Mouse (Mus musculus) cerebellum, postnatal 36 days (tissue): Measurements from ENCODE around the gene Fev.
A peak's percentile ranks its signal among the peaks of the same experiment; 100 is the strongest.

ENCODE experiments used
- DNase-seq, 2 experiments: peaks; one replicate each; pipeline ENCODE4 v3.0.0; 2021 to 2022; ENCODE audit warnings: mixed read lengths in 2 of 2

The Fev gene

DNA sequence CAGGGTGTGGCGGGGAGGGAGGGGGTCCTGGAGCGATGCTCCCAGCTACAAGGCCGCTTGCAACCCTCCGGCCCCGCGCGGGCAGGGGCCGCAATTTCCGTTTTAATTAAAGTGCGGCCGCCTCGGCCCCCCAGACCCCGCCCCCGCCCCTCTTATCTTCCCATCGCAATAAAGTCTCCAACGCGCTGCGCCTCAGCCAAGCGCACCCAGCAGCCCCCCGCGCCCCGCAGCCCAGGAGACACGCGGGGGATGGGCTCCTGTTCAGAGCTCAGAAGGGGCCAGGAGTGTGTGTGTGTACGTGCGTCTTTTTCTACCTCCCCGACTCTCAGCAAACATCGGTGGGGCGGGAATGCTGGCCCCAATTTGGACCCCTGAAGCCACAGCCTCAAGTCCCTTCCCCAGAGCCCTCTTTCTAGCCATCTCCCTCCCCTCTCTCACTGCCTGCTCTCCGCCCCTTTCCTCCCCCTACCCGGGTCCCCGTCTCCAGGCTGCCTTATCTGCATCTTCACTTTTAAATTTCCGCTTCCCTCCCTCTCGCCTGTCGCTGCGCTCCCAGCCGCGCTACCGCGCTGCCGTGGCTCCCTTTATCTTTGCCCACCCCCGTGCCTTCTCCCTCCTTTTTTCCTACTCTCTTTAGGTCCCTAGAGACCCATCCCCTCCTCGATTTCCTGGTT, at the start of gene Fev:
Gene Fev, minus strand, starts transcription at position 51 of the 674 bp plus-strand sequence.
- DNase-seq, result no peak

DNA sequence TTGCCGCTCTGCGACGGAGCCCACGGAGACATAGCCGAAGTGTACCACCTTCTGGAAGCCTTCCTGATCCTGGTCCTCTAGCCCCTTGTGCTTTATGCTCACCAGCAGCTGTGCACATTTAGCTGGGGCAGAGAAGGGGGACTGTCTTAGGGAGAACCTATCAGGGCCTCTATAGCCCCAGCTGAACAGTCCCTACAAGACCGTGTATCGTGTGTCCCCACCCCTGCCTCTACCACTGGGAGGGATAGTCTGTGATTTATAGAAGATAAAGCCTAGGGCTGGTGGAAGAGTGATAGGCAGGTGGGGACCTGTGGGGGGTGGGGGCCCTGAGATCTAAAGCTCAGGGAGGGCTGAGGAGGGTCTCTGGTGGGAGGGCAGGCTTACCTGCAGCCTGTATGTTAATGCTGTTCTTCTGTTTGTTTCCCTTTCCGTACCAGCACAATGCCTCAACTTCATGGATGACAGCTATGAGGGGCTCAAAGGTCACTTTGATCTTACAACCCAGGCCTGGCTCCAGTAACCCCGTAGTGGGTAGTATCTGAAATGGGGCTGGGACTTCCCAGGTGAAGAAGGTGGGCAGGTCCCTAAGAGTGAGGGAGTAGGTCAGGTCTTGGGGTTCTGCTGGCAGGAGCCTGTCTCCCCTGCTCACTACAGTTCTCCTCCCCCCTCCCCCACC, 42.5 kb upstream of the Fev start:
- DNase-seq, result no peak

DNA sequence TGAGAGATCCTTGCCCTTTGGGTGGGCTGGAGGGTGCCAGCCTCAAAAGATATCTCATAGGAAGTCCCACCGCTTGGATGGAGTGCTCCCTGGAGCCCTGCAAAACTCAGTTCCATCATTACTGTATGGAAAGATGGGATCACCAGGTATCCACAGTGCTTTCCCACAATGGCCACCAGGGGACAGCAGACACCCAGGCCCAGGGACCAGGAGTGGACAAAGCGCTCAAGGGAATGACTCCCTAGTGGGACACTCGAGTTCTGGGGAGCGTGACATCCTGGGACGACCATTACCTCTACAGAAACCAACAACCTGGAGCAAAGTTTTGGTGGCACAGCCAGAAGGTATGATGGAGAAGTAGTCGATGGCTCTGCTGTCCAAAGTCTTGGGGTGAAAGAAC, 41.5 kb upstream of the Fev start:
- peak; percentile 44 to 51 for DNase-seq

DNA sequence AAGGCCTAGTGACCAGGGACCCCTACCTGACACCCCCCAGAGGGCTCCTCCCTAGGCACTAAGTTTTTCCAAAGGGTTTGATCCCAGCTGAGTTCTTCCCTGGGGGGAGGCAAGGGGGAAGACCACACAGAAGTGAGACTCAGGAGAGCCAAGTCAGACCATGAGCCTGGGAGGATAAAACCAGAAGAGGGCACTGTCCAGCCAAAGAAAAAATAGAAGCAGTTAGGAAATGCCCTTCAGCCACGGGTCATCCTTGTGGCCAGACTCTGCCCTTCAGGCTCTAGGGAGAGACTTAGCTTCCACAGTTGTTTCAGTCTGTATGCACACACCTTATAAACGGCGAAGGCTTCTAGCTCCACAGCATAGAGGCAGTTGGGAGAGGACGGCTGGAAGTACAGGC, 39.2 kb upstream of the Fev start:
- no peak for DNase-seq

DNA sequence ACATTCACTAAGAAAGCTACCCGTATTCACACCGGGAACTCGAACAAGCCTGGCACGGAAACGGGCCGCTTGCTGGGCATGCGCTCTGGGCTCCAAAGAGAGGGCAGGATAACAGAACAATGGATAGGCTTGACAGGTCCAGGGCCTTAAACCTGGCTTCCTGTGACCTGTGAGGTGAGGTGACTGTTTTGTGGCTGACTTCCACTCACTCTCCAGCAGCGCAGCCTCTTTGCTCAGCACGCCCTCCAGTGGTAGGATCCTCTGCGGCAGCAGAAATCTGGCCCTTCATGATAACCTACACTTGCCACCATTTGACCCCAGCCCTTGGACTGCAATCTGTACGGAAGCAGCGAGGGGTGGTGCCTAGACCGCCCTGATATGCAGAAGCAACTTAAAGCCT, 30.5 kb upstream of the Fev start:
- no peak for DNase-seq

DNA sequence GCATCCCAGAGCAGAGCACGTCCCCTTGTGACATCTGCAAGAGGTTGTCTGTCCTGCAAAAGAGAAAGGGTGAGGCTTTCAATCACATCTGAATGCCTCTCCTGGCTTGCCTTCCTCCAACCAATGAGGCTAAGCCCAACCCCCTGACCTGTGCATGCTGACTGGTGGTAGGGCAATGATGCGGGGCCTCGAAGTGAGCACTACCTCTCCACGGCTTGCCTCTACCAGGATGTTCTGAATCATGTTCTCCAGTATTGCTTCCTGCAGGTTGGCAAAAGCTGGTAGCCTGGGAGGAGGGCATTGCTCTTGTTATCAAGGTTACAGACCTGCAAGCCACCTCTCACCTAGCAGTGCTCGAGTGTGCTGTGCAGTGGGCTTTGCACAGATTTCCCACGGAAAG, 17.0 kb upstream of the Fev start:
- DNase-seq, result no peak

DNA sequence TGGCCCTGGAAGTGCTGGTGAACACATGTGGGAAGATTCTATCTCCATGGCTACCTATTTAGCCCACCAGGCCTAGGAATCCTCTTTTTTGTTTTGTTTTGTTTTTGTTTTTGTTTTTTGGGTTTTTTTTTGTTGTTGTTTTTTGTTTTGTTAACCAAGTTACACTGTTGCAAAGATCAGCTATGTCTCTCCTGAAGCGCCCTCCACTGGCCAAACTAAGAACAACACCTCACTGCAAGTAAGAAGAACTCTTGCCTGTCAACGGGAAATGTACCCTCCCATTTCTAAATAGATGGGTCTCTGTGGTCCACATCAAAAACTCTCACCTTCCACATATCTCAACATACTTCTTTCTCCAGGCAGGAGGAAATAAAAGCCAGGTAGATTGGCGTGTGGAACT, 16.5 kb upstream of the Fev start:
- DNase-seq, result peak; percentile 69 to 72

DNA sequence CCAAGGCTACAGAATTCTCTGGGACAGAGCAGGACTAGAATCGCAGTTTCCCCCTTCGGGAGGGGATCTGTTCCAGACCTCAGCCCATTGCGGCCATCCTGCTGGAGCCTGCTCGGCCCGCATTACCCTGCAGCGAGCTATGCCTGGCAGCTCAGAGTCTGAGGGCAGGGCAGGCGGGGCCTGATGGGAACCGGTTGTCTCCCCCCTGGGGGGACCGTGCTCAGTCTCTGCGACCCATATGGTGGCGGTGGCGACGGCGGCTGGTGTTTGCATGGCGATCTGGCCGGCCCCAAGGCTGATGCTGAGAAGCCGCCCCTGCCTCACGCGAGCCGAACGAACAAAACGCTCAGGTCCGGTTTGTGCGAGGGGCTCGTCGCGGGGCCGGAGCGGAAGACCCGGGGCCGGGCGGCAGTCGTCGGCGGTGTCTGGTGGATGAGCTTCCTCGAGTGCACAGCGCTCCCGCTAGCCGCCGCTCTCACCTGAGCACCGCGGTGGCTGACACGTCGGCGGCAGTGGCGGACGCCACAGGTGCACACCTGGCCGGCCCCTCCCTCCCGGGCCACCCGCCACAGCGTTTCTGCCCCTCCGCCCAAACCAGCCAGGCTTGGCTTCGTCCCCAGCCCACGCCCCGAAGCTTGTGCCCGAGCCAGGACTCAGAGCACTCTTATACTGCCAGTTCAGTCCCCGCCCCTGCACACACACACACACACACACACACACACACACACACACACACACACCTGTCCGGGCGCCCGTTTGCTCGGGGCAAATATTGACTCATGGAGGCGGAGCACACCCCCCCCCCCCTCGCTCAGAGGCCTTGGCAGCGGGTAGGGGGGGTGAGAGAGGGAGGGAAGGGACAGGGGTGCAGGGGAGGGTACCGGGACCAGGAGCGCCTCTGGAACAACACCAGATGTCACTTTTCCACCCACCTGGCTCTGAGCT, 15.4 kb upstream of the Fev start:
- no peak for DNase-seq

DNA sequence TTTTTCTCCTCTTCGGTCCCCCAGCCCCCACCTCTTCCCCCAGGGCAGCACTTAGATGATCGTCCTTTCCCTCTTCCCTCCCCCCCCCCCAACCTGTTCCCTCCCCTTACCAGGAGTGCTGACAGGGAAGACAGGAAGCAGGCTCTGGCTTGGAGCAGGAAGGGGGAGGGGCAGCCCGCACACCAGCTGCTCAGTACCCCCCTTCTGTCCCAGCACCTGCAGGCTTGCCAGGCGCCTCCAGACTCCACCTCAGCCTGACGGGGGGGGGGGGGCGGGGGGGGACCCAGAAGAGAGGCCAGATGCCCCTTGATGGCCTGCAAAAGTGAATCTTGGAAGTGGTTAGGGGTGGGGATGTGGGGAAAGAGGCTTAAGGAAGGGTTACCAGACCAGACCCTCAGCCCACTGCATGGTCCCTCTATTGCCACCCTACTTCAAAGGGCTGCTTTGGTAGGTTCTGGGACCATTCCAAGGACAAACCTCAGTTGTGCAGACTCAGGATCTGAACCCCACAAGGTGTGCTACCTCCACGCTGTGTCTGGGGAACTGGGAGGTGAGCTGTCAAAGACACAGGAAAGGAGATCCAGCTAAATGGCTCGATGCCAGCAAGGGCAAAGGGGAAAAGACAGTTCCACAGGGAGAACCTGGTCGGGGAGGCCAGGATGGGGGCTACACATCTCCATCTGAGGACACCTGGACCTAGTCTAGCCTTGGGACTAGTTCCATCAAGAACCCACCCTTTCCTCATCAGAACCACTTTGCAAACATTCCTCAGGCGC, 13.6 kb upstream of the Fev start:
- no peak for DNase-seq

DNA sequence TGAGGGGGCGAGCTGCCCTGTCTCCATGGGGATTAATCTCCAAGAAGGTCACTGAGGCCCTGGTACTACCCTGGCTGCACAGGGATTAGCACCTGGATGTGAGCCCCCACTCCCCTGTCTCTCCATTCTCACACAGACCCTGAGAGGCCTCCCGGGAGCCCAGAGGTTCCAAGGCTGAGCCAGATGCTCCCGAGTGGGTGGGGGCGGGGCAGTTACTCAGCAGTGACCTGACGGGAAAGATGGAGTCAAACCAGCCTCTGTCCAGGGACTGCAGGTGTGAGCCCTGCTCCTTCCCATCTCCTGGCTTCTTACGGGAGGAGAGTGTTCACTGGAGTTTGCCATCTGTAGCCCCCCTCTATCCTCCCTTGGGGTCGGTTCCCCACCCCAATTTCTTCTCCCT, 12.8 kb upstream of the Fev start:
- DNase-seq, result no peak

DNA sequence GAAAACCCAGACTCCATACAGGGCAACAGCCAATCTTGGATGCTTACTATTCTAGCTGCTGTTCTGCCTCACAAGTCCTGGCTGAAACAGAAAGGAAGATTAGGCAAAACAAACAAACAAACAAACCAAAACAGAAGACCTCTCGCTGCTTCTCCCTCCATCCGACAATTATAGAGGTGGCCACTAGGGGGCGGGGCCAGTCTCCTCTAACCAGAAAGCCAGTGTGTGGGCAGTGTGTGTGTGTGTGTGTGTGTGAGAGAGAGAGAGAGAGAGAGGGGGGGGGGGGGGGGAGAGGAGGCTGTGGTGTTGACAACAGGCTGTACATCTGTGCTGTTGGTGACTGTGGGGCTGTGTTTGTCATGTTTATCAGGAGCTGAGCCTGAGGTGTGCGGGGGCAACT, 9.7 kb upstream of the Fev start:
- peak; percentile 71 to 75 for DNase-seq

DNA sequence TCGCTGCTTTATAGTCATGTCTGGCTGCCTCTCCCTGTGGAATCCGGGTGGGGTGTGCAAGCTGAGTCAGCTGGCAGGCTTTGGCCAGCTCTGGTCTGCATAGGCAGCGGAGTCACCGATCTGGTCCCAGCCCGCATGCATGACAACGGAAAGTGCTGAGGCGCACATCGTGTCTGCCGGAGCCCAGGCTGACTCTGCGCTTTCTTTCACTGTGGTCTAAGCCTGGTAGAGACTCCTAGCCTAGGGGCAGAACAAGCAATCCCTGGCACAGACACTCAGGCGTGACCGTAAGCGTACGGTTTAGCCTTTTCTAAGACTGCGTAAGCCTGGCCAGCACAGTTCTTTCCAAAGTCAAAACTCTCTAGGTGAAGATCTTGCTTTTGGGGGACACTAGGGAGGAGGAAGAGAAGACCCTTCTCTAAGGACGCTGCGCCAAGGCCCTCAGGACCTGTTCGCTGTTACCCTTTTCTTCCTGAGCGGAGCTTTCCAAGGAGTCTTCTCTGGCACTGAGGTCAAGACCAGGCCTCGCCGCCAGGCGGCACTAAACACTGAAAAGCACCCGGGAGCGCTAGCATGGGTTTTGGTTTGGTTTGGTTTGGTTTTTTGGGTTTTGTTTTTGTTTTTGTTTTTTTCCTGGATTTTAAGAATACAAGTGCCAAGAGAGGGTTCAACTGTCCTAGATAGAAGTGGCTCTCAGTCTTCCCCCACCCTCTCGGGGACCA, 8.1 kb upstream of the Fev start, which contains the start of gene Cryba2:
Gene Cryba2, minus strand, starts transcription at position 10 of the 722 bp plus-strand sequence.
- DNase-seq, result peak; percentile 71 to 74

DNA sequence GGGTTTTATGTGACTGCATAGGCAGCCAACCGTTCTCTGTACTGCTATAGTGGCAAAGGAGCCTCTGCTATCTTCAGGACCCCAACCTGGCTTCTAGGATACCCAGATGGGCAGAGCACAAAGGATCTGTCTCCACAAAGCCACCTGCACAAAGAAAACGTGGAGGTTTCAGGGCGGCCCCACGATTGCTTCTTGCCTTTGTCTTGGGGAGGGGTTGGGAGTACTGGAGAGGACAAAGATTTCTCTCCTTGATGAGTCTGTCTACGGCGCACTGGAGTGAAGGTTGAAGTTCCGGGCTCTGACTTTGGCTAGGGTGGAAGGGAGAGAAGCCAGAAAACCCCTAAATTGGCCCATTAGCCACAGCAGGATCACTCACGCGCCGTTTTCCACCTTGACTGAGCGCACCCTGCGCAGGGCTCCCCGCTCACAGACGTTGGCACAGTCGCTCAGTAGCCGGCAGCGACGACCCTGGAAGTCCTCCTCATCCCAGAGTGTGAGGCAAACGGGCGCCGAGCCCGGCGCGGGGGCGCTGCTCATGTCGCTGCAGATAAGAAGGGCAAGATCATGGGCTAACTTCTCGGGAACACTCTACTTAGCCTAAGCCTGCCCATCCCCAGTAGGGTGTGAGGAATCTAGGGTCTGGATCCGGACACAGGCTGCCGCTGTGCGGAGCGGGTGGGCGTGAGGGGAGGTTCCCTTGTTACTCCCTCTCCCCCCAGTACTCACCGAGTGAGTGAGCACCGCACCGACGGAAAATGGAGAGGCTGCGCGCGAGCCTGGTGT, 7.3 kb upstream of the Fev start:
- DNase-seq, result no peak

DNA sequence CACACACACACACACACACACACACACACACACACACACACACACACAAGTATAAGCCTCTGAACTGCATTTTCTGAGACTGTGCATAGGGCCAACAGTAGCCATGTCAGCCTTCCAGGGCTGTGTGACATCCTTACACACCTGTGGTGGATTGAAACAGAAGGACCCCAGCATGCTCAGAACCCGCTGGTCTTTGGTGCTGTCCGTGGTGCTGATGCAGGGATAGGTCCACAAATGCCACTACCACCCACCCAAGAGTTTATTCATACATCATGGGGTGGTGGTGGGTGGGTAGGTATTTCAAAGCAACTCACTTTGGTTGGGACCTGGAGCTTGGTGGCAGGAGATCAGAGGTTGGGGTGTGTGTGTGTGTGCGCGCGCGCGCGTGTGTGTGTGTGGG, 6.3 kb upstream of the Fev start:
- no peak for DNase-seq

DNA sequence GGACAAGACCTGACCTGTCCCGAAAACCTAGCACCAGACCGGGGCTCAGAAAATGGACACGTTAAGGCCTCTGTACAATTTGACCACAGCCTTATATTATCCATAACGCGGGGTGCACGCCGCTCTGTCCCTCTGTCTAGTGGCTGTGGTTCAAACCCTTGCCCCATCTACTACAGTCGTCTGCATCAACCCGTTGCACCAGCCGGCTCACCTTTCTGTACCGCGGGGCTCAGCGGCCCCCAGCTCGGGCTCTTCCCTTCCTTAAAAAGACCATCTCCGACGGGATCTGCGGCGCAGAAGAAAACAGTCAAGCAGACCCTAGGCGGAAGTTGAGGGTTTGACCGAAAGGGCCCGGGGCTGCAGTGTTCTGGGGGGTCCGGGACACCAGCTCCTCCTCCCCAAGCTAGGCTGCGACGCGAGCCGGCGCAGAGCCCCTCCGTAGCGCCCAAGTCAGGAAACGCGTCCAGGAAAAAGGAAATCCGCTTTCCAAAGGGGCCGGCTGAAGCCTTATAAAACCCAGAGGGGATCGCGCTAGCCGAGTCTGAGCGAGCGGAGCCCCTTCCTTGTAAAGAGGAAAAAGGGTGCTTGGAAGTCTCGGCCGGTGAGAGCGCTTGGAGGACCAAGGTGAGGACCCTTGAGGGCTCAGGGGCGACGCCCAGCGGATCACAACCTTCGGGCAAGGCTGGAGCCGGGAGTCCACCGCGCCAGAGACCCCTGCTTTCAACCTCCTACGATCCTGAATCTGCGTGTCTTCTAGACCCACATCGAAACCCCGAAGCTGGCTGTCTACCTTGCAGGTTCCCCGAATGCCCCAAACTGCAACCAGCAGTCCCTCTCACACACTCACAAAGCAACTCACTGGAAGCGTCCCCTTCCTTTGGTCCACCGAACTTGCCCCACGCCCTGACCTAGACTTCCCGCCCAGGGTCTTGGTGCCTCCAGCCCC, 750 bp downstream of the Fev start:
- DNase-seq, result no peak

DNA sequence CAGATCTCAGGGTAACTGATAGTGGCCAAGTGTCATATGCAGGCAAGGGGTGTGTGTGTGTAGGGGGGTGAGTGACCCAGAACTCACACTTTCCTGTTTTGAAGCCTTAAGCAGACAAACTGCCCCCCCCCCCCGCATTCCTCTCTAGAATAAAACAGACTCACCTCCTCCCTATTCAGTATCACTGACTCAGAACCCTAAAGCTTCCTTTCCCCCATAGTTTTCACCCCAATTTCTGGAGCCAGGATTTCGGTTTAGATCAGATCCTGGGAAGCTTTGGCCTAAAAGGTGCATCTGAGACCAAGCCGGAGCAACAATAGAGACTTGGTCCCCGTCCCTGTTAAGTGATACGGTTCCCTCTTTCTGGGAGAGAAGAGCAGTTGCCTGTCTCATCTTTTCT, 1.8 kb downstream of the Fev start:
- no peak for DNase-seq

DNA sequence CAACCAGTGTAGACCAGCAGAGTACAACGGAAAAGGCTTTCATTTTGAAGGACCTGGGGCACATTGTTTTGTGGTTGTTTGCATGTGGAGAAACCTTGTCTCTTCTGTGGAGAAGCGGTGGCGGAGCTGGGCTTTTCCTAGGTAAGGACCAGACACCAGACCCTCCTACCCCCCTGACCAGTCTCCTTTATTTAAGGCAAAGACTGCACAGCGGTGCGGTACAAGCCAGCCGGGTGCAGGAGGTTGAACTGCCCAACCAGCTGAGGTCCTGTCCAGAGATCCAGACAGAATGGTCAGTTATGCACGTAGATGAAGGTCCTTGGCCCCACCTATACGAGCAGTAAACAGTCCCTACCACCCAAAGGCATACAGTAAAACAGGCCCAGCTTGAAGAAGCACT, 2.4 kb downstream of the Fev start:
- DNase-seq, result no peak

DNA sequence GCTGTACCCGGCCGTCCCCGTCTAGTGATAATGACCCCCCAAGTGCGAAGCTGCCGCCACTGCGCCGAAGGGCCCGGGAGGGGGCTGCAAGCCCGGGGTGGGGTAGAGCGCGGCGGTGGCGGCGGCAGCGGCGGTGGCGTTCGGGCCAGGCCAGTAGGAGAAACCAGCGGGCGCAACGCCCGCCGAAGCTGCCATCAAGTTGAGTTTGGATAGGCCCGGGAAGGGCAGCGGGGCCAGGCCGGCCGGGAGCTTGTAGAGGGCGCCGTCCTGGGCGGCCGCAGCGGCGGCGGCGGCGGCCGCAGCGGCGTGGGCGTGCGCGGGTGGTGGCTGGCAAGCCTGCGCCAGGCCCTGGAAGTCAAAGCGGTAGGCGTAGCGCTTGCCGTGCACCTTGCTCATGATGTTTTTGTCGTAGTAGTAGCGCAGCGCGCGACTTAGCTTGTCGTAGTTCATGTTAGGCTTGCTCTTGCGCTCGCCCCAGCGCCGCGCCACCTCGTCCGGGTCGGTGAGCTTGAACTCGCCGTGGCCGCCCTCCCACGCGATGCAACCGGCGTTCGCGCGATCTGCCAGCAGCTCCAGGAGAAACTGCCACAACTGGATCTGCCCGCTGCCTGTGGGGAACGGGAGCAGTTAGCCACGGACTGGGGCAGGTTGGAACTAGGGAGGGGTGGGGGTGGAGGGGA, 3.0 kb downstream of the Fev start:
- peak; percentile 25 to 30 for DNase-seq

DNA sequence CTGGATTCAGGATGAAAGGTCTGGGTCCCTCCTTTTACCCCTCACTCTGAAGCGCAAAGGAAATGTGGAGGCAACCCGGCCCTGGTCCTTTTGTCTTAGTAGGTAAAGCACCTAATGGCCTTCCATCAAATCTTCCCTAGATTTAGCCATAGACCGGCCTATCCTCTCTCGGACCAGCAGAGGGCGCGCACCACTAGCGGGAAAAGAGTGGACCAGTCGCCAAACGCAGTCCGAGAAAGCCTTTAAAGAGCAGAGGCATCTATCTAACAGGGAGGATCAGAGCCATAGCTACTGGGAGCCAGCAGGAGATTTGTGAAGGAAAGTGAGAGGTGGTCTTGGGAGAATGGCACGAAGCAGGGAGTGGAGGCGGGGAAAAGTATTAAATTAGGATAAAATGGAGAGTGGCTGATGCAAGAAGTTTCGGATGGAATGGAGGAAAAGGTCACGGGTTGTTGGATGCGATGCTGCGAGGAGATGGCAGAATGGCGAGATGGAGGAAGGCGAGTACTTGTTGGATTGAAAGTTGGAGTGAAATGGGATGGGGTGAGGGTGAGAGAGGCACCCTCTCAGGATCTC, 4.3 kb downstream of the Fev start:
- DNase-seq, result peak; percentile 81 to 82
